Mouse (Mus musculus): ENCODE data around the gene Ccr9.

GRCm38 (mm10) chr9:123814821-123815220 is 136.6 kb downstream of the Ccr9 start:
- TF ChIP-seq CTCF (conservative IDR thresholded peaks at IDR 0.05; ENCODE audit: insufficient read depth, insufficient read length, low read depth, low read length) (no peak), POLR2A (IDR thresholded peaks at IDR 0.05; ENCODE audit: low read depth, low read length) (no peak)

All from kidney, adult 2 months (tissue).